Mouse (Mus musculus) embryonic fibroblast, embryonic 13.5 days (primary cell): Measurements from ENCODE around the gene Tcf20. TPM values are rescaled to one million over a fixed set of nuclear protein-coding genes. Genes with fewer than 3 reads are reported as not detected.

Source experiments
- H3K27ac ChIP-seq: 2 replicates; pipeline ENCODE4 v1.5.1; 2012; ENCODE audit warnings: low read length, control low read depth, inconsistent platforms; ENCODE audit not compliant: insufficient read depth
- H3K4me1 ChIP-seq: 2 replicates; pipeline ENCODE4 v1.6.1; 2011; ENCODE audit warnings: low read length; ENCODE audit not compliant: control insufficient read depth, insufficient read depth
- H3K4me3 ChIP-seq: 2 replicates; pipeline ENCODE4 v1.5.1; 2011; ENCODE audit warnings: mild to moderate bottlenecking, control low read depth, low read length; ENCODE audit not compliant: insufficient read depth
- CTCF ChIP-seq: IDR thresholded peaks from 2 replicates; pipeline ENCODE4 v1.5.1; 2011; ENCODE audit warnings: mild to moderate bottlenecking, control low read depth, low read length, moderate library complexity, borderline replicate concordance; ENCODE audit not compliant: insufficient read depth
- POLR2A ChIP-seq: IDR thresholded peaks from 2 replicates; pipeline ENCODE4 v1.6.1; 2011; ENCODE audit warnings: low read depth, mild to moderate bottlenecking, control low read depth, low read length, moderate library complexity
- polyA plus RNA-seq: library from polyadenylated mRNA; stranded (reverse); fragments of >200 nt; gene quantifications from 2 replicates; pipeline ENCODE4 v1.2.4, GENCODE M21; 2011; ENCODE audit warnings: low read depth; ENCODE audit not compliant: missing spikeins, insufficient read length

The Tcf20 gene
- polyA plus RNA-seq = 53.6 and 56.9 TPM in 2 replicates

DNA sequence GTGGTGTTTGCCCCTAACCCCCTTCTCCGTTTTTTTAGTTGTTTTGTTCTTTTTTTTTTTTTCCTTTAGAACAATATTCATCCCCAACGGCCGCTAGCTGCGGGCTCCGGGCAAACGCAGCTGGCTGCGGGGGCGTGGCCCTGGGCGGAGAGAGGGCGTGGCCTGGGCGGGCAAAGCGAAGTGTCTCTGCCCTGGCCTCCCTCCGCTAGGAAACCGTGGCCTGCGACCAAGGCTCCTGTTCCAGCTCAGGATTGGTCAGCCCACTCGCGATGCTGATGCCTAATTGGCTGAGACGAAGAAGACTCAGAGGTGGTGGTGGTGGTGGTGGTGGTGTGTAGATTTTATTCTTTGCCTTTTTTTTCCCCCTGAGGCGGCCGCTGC, at the start of gene Tcf20:
Tcf20 (minus strand) TSS at position 141 of the 381 bp plus-strand sequence.
- Histone ChIP-seq H3K27ac (no peak within 1 kb of the TSS), H3K4me1 (peaks cover 11% of the 10 kb centered on the region; the same call in 1 of the 2 replicates), H3K4me3 (peak within 1 kb of the TSS; percentile 31)
- TF ChIP-seq CTCF = no peak

DNA sequence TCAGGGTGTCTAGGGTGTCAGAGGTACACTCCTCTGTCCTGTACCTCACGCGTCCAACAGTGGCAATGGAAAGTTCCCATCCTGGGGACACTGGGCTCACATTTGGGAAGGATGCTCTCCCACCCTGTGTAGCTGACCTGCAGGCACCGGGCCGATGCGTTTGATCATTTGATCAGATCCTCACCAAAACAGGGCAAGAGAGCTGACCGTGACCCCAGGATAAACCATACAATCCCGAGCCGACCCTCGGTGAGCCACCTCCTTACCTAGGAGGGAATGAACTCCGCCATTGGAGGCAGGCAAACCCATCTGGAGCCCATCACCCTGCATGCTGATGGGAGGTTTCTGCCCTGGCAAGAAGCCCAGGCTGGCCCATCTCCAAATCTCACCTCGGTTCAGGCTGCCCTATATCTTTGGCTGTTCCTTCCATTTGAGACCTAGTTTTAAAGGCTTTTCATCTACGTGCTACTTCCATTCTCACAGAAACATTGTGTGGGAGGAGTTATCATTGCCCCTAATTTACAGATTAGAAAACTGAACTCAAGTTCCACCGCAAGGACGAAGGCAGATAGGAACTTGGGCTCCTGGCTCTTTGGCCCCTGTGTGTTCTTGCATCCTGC, 49.3 kb upstream of the Tcf20 start:
- no peak overlapping the region for H3K4me3 ChIP-seq
- no peak overlapping the region for H3K27ac ChIP-seq
- TF ChIP-seq POLR2A = no peak
- no peak for TF ChIP-seq CTCF
- no peaks in the 10 kb centered on the region for H3K4me1 ChIP-seq

DNA sequence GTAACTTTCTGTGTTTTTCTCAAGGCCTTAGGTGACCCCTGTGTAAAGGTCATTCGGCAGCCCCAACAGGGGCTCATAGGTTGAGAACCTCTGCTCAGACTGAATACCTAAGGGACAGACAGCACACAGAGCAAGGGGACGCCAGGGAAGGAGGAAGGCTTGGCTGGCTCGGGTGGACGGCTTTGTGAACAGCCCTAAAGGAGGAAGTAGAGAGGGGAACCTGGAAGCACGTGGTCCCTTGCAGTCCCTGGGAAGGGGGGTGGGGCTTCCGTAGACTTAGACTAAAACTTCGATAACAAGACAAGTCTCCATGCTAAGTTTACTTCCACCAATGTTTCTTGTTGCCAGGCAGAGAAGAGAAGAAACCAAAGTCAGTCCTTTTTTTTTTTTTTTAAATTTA, 48.4 kb upstream of the Tcf20 start:
- TF ChIP-seq CTCF = no peak
- no peak for TF ChIP-seq POLR2A
- H3K4me3 ChIP-seq = no peak overlapping the region
- H3K27ac ChIP-seq = no peak overlapping the region
- no peaks in the 10 kb centered on the region for H3K4me1 ChIP-seq

DNA sequence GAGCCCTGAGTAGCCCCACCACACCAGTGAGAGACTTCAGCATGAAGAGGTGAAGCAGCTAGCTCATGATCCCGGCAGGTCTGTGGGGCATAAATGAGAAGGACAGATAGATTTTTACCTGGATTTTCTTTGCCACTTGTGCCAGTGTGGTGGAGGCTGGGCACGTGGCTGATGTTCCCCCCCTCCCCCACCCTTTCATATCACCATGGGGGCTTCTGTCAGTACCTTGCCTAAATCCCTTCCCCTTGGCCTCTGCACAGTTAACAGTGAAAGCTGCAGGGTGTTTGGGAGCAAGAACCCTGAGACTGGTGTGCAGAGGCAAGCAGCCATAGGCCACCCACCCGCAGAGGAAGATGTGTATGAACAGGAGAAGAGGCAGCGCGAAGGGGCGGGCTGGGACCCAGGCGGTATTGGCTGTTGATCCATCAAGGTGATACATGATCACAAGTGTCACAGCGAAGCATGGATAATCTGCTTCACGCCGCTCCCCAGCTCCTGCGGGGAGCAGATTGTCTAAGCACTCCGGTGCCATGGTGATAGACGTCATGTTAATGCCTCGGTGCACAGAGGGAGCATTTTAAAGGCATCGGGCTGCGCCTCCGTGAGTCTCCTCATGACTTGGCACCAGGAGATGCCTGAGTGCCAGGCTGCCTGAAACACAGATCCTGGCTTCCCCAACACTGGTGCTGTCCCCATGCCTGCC, 46.8 kb upstream of the Tcf20 start:
- no peaks in the 10 kb centered on the region for H3K4me1 ChIP-seq
- TF ChIP-seq POLR2A (no peak), CTCF (no peak)
- no peak overlapping the region for H3K27ac ChIP-seq
- no peak overlapping the region for H3K4me3 ChIP-seq

DNA sequence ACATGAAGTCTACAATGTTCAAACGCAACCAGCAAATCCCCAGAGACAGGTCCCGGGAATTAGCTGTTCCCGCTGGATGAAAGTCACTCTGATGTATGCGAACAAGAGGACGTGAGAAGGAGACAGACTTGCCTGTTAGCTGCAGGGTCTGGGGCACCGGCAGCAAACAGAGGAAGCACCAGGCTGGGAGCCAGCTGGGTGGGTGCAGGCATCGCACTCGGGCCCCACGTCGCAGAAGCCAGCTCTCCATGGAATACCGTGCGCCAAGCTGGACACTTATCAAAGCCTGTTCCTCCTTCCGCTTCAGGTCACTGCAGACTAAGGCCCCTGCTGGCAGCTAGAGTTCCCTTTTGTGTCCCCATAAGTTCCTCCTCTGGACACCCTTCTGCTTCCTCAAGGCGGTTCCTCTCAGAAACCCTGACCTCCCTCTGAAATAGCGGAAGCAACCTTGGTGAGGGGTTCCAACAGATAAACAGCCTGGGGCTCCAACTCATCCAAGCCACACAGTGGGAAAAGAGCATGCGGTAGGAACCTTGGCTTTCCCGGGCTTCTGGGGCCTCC, 45.4 kb upstream of the Tcf20 start, which contains the start of gene Nfam1:
Nfam1 (minus strand) TSS at position 326 of the 561 bp plus-strand sequence.
- Histone ChIP-seq H3K27ac (no peak within 1 kb of the TSS), H3K4me3 (no peak within 1 kb of the TSS), H3K4me1 (no peaks in the 10 kb centered on the region)
- TF ChIP-seq CTCF = no peak
- no peak for TF ChIP-seq POLR2A

DNA sequence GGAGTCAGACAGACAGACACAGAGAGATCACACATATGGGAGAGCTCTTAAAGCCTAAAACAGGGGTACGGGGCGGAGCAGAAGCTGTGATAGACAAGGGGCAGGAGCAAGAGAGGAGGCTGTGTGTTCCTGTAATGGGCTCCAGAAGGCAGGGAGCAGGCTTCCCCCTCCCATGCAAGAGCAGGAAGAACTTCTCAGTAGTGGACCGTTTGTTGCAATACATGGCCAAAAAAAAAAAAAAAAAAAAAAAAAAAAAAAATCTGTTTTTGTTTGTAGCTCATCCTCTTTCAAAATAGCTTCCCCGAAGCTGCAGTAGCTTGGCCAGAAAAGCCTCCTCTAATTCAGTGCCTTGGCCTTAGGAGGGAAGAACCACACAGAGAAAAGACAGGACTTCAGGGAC, 43.2 kb upstream of the Tcf20 start:
- Histone ChIP-seq H3K4me3 (no peak overlapping the region), H3K4me1 (no peaks in the 10 kb centered on the region), H3K27ac (no peak overlapping the region)
- TF ChIP-seq POLR2A (no peak), CTCF (no peak)

DNA sequence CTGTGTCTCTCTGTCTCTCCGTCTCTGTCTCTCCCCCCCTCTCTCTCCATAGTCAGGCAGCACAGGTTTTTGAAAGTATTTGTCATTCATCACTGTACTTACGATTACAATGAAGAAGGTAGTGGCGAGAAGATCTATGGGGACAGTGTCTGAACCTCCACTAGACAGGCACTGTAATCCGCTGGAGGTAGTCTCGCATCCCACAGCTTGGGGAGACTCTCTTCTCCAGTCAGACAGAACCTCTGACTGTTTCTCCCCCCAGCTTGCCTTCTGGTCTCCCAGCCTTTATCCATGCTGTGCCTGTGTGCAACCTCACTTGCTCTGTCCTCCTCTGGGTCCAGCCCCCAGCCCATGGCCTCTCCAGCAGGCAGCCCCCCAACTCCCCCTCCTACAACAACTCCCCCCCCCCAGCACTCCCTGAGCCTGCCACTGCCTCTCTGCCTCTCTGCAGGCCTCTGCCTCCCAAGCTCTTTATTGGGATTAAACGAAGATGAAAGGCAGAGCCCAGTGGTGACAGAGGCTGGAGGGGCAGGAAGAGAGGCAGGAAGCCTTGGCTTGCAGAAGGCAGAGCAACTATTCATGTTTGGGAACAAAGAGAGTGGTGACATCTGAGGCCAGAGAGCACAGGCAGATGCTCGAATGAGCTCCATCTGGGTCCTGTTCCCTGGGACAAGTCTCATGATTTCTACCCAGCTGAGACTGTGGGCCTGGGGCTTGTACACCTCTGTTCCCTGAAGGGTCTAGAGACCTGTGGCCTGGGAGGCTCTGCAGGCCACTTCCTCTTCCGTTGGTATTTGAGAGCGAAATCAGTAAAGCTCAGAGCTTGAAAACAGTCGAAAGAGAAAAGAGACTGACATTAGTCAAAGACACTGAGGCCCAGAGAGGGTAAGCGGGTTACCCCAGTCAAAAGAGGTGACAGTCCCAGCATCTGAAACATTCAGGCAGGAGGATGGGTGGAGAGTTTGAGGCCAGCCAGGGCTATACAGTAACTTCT, 42.4 kb upstream of the Tcf20 start:
- H3K4me1 ChIP-seq = 0 out of 2 replicates have a peak, but pooled peaks cover 3% of the 10 kb centered on the region
- TF ChIP-seq CTCF (no peak), POLR2A (no peak)
- no peak overlapping the region for H3K4me3 ChIP-seq
- H3K27ac ChIP-seq = no peak overlapping the region

DNA sequence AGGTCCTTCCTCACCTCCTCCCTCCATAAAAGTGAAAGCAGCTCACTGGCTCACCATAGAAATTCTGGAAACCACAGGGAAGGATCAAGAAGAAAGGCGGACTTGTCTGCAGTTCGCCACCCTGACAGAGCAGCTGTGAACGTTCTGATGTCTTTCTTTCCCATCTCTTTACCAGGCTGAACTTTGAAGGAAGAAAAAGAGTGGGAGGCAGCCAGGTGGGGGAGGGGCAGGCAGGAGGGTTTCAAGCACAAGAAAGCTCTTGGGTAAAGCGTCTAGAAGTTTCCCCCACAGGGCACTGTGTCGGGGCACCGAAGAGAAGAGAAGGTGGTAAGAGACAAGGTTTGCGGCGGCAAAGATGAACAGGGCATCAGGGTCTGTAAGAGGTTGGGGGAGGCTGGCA, 38.5 kb upstream of the Tcf20 start:
- no peak overlapping the region for H3K4me3 ChIP-seq
- H3K4me1 ChIP-seq = 0 out of 2 replicates have a peak, but pooled peaks cover 4% of the 10 kb centered on the region
- TF ChIP-seq POLR2A = no peak
- no peak overlapping the region for H3K27ac ChIP-seq

DNA sequence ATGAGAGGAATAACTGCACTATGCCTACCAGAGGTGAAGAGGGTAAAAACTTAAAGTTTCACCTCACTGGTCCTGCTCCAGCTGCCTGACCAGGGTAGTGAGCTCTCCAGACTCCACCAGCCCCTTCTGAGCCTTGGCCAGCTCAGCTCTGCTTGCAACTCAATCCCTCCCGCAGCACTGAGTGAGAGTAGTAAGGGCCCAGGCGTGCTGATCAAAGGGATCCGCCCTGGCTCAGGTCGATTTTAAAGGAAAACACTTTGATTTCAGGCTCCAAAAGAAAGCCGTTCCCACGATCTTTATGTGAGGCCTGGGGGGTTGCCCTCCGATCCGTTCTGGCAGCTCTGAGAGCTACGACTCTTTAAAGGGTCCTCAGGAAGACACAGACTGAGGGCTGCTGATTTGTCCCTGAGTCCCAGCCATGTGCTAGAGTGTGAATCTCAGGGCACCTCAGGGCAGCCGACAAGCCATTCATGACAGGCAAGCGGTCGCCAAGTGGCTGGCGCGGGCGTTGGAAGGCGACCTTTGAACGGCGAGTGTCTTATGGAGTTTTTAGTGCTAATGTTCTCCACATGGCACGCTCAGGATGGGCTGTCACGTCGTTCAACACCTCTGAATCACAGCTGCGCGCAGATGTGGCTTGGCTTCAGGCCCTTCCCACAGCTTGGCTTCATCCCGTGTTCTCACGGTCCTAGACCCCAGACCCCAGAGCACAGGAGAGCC, 37.5 kb upstream of the Tcf20 start:
- TF ChIP-seq CTCF = no peak
- no peak for TF ChIP-seq POLR2A
- Histone ChIP-seq H3K4me3 (no peak overlapping the region), H3K27ac (no peak overlapping the region), H3K4me1 (0 out of 2 replicates have a peak, but pooled peaks cover 4% of the 10 kb centered on the region)
